ENCODE assay signal across 10 mouse cellular contexts in the genomic region with DNA sequence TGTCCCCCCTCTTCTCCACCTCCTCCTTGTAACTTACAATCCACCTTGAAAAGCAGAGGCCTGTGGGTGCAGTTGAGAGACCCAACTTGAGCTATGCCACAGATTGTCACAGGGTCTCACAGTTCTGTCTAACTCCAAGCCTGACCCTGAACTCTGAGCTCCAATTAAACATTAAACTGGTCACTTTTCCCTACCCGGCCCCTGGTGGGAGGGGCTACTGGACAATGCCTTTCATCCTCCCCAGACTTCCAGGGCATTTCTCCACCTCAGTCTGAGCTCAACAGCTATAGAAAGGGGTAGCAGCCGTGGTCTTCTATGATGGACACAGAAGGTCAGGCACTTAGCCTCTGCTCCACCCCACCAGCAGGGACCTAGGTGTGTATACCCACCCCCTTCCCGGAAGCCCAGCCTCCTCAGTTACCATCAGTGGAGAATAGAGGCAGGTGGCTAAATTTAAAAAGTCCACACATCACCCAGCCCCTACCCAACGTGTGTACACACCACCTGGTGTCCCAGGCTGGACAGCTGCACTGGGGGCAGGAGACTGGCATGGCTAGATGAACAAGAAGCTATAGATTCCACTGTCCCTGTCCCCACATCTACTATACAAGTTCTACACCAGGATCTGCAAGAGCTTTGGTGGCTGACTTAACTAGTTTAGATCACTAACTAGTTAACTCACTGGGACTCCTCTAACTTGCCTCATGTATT. TPM values are rescaled to one million over a fixed set of nuclear protein-coding genes. Genes with fewer than 3 reads are reported as not detected.
DNase-seq lines count a peak whose midpoint lies in the region; ATAC-seq and TF ChIP-seq lines count a peak whose summit lies in the region.
"Had no signal": no experiment of that assay in that cellular context is flagged by ENCODE, and none has a peak within 500 bp of the region (broad histone marks: within the 10 kb centered on the region; RNA-seq: fewer than 3 reads in every experiment).

No protein-coding gene starts in this region.

- no peak overlapping the region for H3K4me3 ChIP-seq in forebrain, postnatal 0 days (ENCODE audit: low read depth, low read length)
- no peak overlapping the region for H3K4me3 ChIP-seq in forebrain, embryonic 14.5 days (ENCODE audit: low read depth, low read length)
- no peak overlapping the region for H3K4me3 ChIP-seq in midbrain, embryonic 16.5 days (ENCODE audit: low read depth, low read length)
- no peak overlapping the region for H3K4me3 ChIP-seq in midbrain, embryonic 13.5 days (replicated peaks)
- H3K4me3 ChIP-seq: midbrain, embryonic 12.5 days had no signal

- H3K9ac ChIP-seq in forebrain, postnatal 0 days = no peak overlapping the region
- no peak overlapping the region for H3K9ac ChIP-seq in forebrain, embryonic 14.5 days (ENCODE audit: low read length)
- H3K9ac ChIP-seq in midbrain, embryonic 16.5 days (ENCODE audit: low read depth, low read length) = no peak overlapping the region
- H3K9ac ChIP-seq in midbrain, embryonic 13.5 days (replicated peaks) = no peak overlapping the region
- H3K9ac ChIP-seq: midbrain, embryonic 12.5 days had no signal

- H3K4me2 ChIP-seq in forebrain, postnatal 0 days (ENCODE audit: low read depth) = peak overlapping the region; percentile 96; the same call in 1 of the 2 replicates
- H3K4me2 ChIP-seq in forebrain, embryonic 14.5 days (ENCODE audit: low read length) = no peak overlapping the region
- H3K4me2 ChIP-seq in midbrain, embryonic 16.5 days (ENCODE audit: low read length) = peak overlapping the region; percentile 8; the same call in 1 of the 2 replicates
- H3K4me2 ChIP-seq in midbrain, embryonic 13.5 days (replicated peaks) = no peak overlapping the region

- ATAC-seq in forebrain, postnatal 0 days = no peak
- ATAC-seq in forebrain, embryonic 14.5 days = no peak
- no peak for ATAC-seq in midbrain, embryonic 16.5 days
- ATAC-seq in midbrain, embryonic 13.5 days = no peak

- 47% methylated on average over 4 of the region's 4 CpGs for WGBS in forebrain, postnatal 0 days
- WGBS in forebrain, embryonic 14.5 days = 38% methylated on average over 4 of the region's 4 CpGs
- WGBS in midbrain, embryonic 16.5 days = 51% methylated on average over 4 of the region's 4 CpGs
- 52% methylated on average over 4 of the region's 4 CpGs for WGBS in midbrain, embryonic 13.5 days

- no peak for TF ChIP-seq CTCF in forebrain, postnatal 0 days (IDR thresholded peaks at IDR 0.05; ENCODE audit: low read depth)

- DNase-seq in forebrain, postnatal 0 days = no peak
- DNase-seq in forebrain, embryonic 14.5 days (ENCODE audit: low spot score) = no peak
- DNase-seq in kidney, postnatal 25 days = peak; percentile 73 to 83
- peak; percentile 85 for DNase-seq in yolk sac, embryonic 10.5 days (ENCODE audit: low spot score)
- no peak for DNase-seq in adrenal gland, postnatal 14 days
- no peak for DNase-seq in cerebellum, adult 9-11 months
- DNase-seq: adrenal gland, adult 8-10 months had no signal

- H3K36me3 ChIP-seq in forebrain, postnatal 0 days (ENCODE audit: insufficient read depth) = no peaks in the 10 kb centered on the region
- H3K36me3 ChIP-seq in forebrain, embryonic 14.5 days (ENCODE audit: control insufficient read depth, insufficient read depth, low read length) = no peaks in the 10 kb centered on the region
- H3K36me3 ChIP-seq in midbrain, embryonic 16.5 days (ENCODE audit: control insufficient read depth, insufficient read depth, low read length) = no peaks in the 10 kb centered on the region
- no peaks in the 10 kb centered on the region for H3K36me3 ChIP-seq in midbrain, embryonic 13.5 days
- H3K36me3 ChIP-seq: midbrain, embryonic 12.5 days had no signal

- H3K4me1 ChIP-seq in forebrain, postnatal 0 days (ENCODE audit: insufficient read depth) = peaks cover 17% of the 10 kb centered on the region
- H3K4me1 ChIP-seq in forebrain, embryonic 14.5 days (ENCODE audit: control insufficient read depth, insufficient read depth, low read length) = peaks cover 2% of the 10 kb centered on the region; the same call in 1 of the 2 replicates
- peaks cover 11% of the 10 kb centered on the region for H3K4me1 ChIP-seq in midbrain, embryonic 16.5 days (ENCODE audit: control insufficient read depth, insufficient read depth, low read length)
- peaks cover 30% of the 10 kb centered on the region for H3K4me1 ChIP-seq in midbrain, embryonic 13.5 days (replicated peaks)

- no peak overlapping the region for H3K27ac ChIP-seq in forebrain, postnatal 0 days (ENCODE audit: low read depth, low read length)
- no peak overlapping the region for H3K27ac ChIP-seq in forebrain, embryonic 14.5 days (ENCODE audit: low read depth, low read length)
- H3K27ac ChIP-seq in midbrain, embryonic 16.5 days (ENCODE audit: low read length) = no peak overlapping the region
- no peak overlapping the region for H3K27ac ChIP-seq in midbrain, embryonic 13.5 days
- H3K27ac ChIP-seq: midbrain, embryonic 12.5 days had no signal

- no peaks in the 10 kb centered on the region; the same call in 1 of the 2 replicates for H3K27me3 ChIP-seq in forebrain, postnatal 0 days (ENCODE audit: insufficient read depth, low read length)
- H3K27me3 ChIP-seq in forebrain, embryonic 14.5 days (replicated peaks; ENCODE audit: control insufficient read depth, insufficient read depth, low read length) = no peaks in the 10 kb centered on the region
- no peaks in the 10 kb centered on the region for H3K27me3 ChIP-seq in midbrain, embryonic 16.5 days (ENCODE audit: control insufficient read depth, insufficient read depth, low read depth, low read length)
- peaks cover 32% of the 10 kb centered on the region for H3K27me3 ChIP-seq in midbrain, embryonic 13.5 days

- no peaks in the 10 kb centered on the region for H3K9me3 ChIP-seq in forebrain, postnatal 0 days (ENCODE audit: low read length)
- H3K9me3 ChIP-seq in forebrain, embryonic 14.5 days (replicated peaks; ENCODE audit: control insufficient read depth, low read length) = no peaks in the 10 kb centered on the region
- H3K9me3 ChIP-seq in midbrain, embryonic 16.5 days (replicated peaks; ENCODE audit: control insufficient read depth, low read length, poor library complexity, severe bottlenecking) = no peaks in the 10 kb centered on the region
- H3K9me3 ChIP-seq in midbrain, embryonic 13.5 days = no peaks in the 10 kb centered on the region
- H3K9me3 ChIP-seq: midbrain, embryonic 12.5 days had no signal

RNA-seq across cellular contexts. Expression of a gene that starts 8.9 kb away (rescaled TPM):
- 49.4 and 71.3 TPM in 2 replicates for total RNA-seq in forebrain, postnatal 0 days (2014; rRNA removed)
- 51.4 and 52.9 TPM in 2 replicates for polyA plus RNA-seq in forebrain, postnatal 0 days (2015; fragmentation: Nextera tagmentation; extraction: Ambion mirVana)
- 18.0 and 28.5 TPM in 2 replicates for polyA plus RNA-seq in forebrain, embryonic 14.5 days (2014; fragmentation: Nextera tagmentation; extraction: Ambion mirVana)
- 51.0 and 59.7 TPM in 2 replicates for polyA plus RNA-seq in midbrain, embryonic 16.5 days (2015; fragmentation: Nextera tagmentation; extraction: Ambion mirVana)
- 21.4 and 23.4 TPM in 2 replicates for polyA plus RNA-seq in midbrain, embryonic 13.5 days (2015; fragmentation: Nextera tagmentation; extraction: Ambion mirVana)
- 97.6 and 99.3 TPM in 2 replicates for total RNA-seq in adrenal gland, postnatal 14 days (2021)

RNA-seq across cellular contexts. Expression of a gene that starts 31.4 kb away (rescaled TPM):
- 64.5 and 71.9 TPM in 2 replicates for total RNA-seq in forebrain, postnatal 0 days (2014; rRNA removed)
- polyA plus RNA-seq in forebrain, postnatal 0 days (2015; fragmentation: Nextera tagmentation; extraction: Ambion mirVana) = 16.2 and 20.5 TPM in 2 replicates
- 48.8 and 50.1 TPM in 2 replicates for polyA plus RNA-seq in forebrain, embryonic 14.5 days (2014; fragmentation: Nextera tagmentation; extraction: Ambion mirVana)
- 28.6 and 33.0 TPM in 2 replicates for polyA plus RNA-seq in midbrain, embryonic 16.5 days (2015; fragmentation: Nextera tagmentation; extraction: Ambion mirVana)
- polyA plus RNA-seq in midbrain, embryonic 13.5 days (2015; fragmentation: Nextera tagmentation; extraction: Ambion mirVana) = 49.5 and 51.5 TPM in 2 replicates
- total RNA-seq in adrenal gland, postnatal 14 days (2021) = 4.2 and 4.4 TPM in 2 replicates

RNA-seq across cellular contexts. Expression of a gene that starts 39.8 kb away (rescaled TPM):
- 31.5 and 33.0 TPM in 2 replicates for total RNA-seq in forebrain, postnatal 0 days (2014; rRNA removed)
- polyA plus RNA-seq in forebrain, postnatal 0 days (2015; fragmentation: Nextera tagmentation; extraction: Ambion mirVana) = 19.1 and 25.8 TPM in 2 replicates
- polyA plus RNA-seq in forebrain, embryonic 14.5 days (2014; fragmentation: Nextera tagmentation; extraction: Ambion mirVana) = 12.2 and 15.2 TPM in 2 replicates
- polyA plus RNA-seq in midbrain, embryonic 16.5 days (2015; fragmentation: Nextera tagmentation; extraction: Ambion mirVana) = 42.5 and 44.0 TPM in 2 replicates
- polyA plus RNA-seq in midbrain, embryonic 13.5 days (2015; fragmentation: Nextera tagmentation; extraction: Ambion mirVana) = 28.8 and 31.1 TPM in 2 replicates
- total RNA-seq in adrenal gland, postnatal 14 days (2021) = 11.0 and 11.5 TPM in 2 replicates

RNA-seq across cellular contexts. Expression of a gene that starts 47.3 kb away (rescaled TPM):
- total RNA-seq in forebrain, postnatal 0 days (2014; rRNA removed) = not detected in 2 replicates
- polyA plus RNA-seq in forebrain, postnatal 0 days (2015; fragmentation: Nextera tagmentation; extraction: Ambion mirVana) = 0.33 TPM in 1 of 2 replicates, not detected in the other
- not detected in 2 replicates for polyA plus RNA-seq in forebrain, embryonic 14.5 days (2014; fragmentation: Nextera tagmentation; extraction: Ambion mirVana)
- polyA plus RNA-seq in midbrain, embryonic 16.5 days (2015; fragmentation: Nextera tagmentation; extraction: Ambion mirVana) = 0.69 TPM in 1 of 2 replicates, not detected in the other
- not detected in 2 replicates for polyA plus RNA-seq in midbrain, embryonic 13.5 days (2015; fragmentation: Nextera tagmentation; extraction: Ambion mirVana)
- not detected in 2 replicates for total RNA-seq in adrenal gland, postnatal 14 days (2021)
- total RNA-seq: adrenal gland, adult 8-10 months had no signal

RNA-seq across cellular contexts. Expression of a gene that starts 52.1 kb away (rescaled TPM):
- total RNA-seq in forebrain, postnatal 0 days (2014; rRNA removed) = 52.2 and 55.5 TPM in 2 replicates
- 186 and 202 TPM in 2 replicates for polyA plus RNA-seq in forebrain, postnatal 0 days (2015; fragmentation: Nextera tagmentation; extraction: Ambion mirVana)
- 107 and 122 TPM in 2 replicates for polyA plus RNA-seq in forebrain, embryonic 14.5 days (2014; fragmentation: Nextera tagmentation; extraction: Ambion mirVana)
- 181 and 193 TPM in 2 replicates for polyA plus RNA-seq in midbrain, embryonic 16.5 days (2015; fragmentation: Nextera tagmentation; extraction: Ambion mirVana)
- polyA plus RNA-seq in midbrain, embryonic 13.5 days (2015; fragmentation: Nextera tagmentation; extraction: Ambion mirVana) = 181 and 182 TPM in 2 replicates
- total RNA-seq in adrenal gland, postnatal 14 days (2021) = 133 and 138 TPM in 2 replicates

Comparison
In these comparisons a context has a peak if more than half of its experiments do, and no peak if none do; other contexts are left out.
1. H3K4me2 ChIP-seq: peak in forebrain, postnatal 0 days (single experiment) and midbrain, embryonic 16.5 days (single experiment); none in forebrain, embryonic 14.5 days (single experiment) and midbrain, embryonic 13.5 days (single experiment).
2. DNase-seq: peak in kidney, postnatal 25 days (2 of 2) and yolk sac, embryonic 10.5 days (single experiment); none in forebrain, postnatal 0 days (single experiment), forebrain, embryonic 14.5 days (single experiment), adrenal gland, postnatal 14 days (single experiment) and cerebellum, adult 9-11 months (single experiment).